Mouse (Mus musculus): Measurements from ENCODE around the gene Ceacam3. TPM values are rescaled to one million over a fixed set of nuclear protein-coding genes. Genes with fewer than 3 reads are reported as not detected.
"Not testable (repeated sequence)": the region's sequence is repeated elsewhere in the genome, so short reads cannot be mapped to it uniquely, and the experiment has no call there.

The Ceacam3 gene
- under 1 TPM; 0.14 TPM for total RNA-seq (2021)
- long read RNA-seq, experiment 1 = 0 reads
- long read RNA-seq, experiment 2 = 0 reads

- H3K27ac ChIP-seq = no peak within 1 kb of the TSS
- H3K4me3 ChIP-seq = no peak within 1 kb of the TSS
- no peak for DNase-seq (ENCODE audit: extremely low spot score in 1 of 2, low spot score in 2 of 2)
- TF ChIP-seq CTCF (IDR thresholded peaks at IDR 0.05) = no peak
- intact Hi-C loops (cut with DNase I) = no loop called here
Observed at GRCm38 (mm10) chr7:17149931-17150330, at the start of gene Ceacam3. Ceacam3 (plus strand) TSS chr7:17150282.

- H3K4me3 ChIP-seq; DNase-seq (ENCODE audit: extremely low spot score in 1 of 2, low spot score in 2 of 2); intact Hi-C loops (cut with DNase I); H3K27ac ChIP-seq: not testable (repeated sequence)
Observed at GRCm38 (mm10) chr7:17101631-17102030, 48.5 kb upstream of the Ceacam3 start.

GRCm38 (mm10) chr7:17135307-17135706, 14.8 kb upstream of the Ceacam3 start:
- Histone ChIP-seq H3K4me3 (no peak overlapping the region), H3K27ac (no peak overlapping the region)
- intact Hi-C loops (cut with DNase I) = no loop called here
- DNase-seq (ENCODE audit: extremely low spot score in 1 of 2, low spot score in 2 of 2) = no peak
- no peak for TF ChIP-seq CTCF (IDR thresholded peaks at IDR 0.05)

- peak in 1 of 2 experiments; percentile 20 for DNase-seq (ENCODE audit: extremely low spot score in 1 of 2, low spot score in 2 of 2)
- H3K27ac ChIP-seq = no peak overlapping the region
- intact Hi-C loops (cut with DNase I) = no loop called here
- TF ChIP-seq CTCF (IDR thresholded peaks at IDR 0.05) = peak; percentile 43
- no peak overlapping the region for H3K4me3 ChIP-seq
Observed at GRCm38 (mm10) chr7:17155634-17156033, 5.6 kb downstream of the Ceacam3 start.

GRCm38 (mm10) chr7:17156885-17157677, 7.0 kb downstream of the Ceacam3 start:
- intact Hi-C loops (cut with DNase I) = no loop called here
- no peak for TF ChIP-seq CTCF (IDR thresholded peaks at IDR 0.05)
- H3K27ac ChIP-seq = no peak overlapping the region
- H3K4me3 ChIP-seq = no peak overlapping the region
- no peak for DNase-seq (ENCODE audit: extremely low spot score in 1 of 2, low spot score in 2 of 2)

- no peak for TF ChIP-seq CTCF (IDR thresholded peaks at IDR 0.05)
- Histone ChIP-seq H3K27ac (no peak overlapping the region), H3K4me3 (no peak overlapping the region)
- no peak for DNase-seq (ENCODE audit: extremely low spot score in 1 of 2, low spot score in 2 of 2)
- intact Hi-C loops (cut with DNase I) = no loop called here
Observed at GRCm38 (mm10) chr7:17159011-17159410, 8.9 kb downstream of the Ceacam3 start.

- no peak for DNase-seq (ENCODE audit: extremely low spot score in 1 of 2, low spot score in 2 of 2)
- no peak overlapping the region for H3K27ac ChIP-seq
- H3K4me3 ChIP-seq = no peak overlapping the region
- intact Hi-C loops (cut with DNase I) = no loop called here
- TF ChIP-seq CTCF (IDR thresholded peaks at IDR 0.05) = no peak
Observed at GRCm38 (mm10) chr7:17171827-17172226, 21.7 kb downstream of the Ceacam3 start.

GRCm38 (mm10) chr7:17203177-17203576, 53.1 kb downstream of the Ceacam3 start, which contains the start of gene Psg29:
Psg29 (plus strand) TSS chr7:17203477.
- Histone ChIP-seq H3K4me3 (no peak within 1 kb of the TSS), H3K27ac (no peak within 1 kb of the TSS)
- intact Hi-C loops (cut with DNase I) = no loop called here
- no peak for DNase-seq (ENCODE audit: extremely low spot score in 1 of 2, low spot score in 2 of 2)
- no peak for TF ChIP-seq CTCF (IDR thresholded peaks at IDR 0.05)

- Histone ChIP-seq H3K4me3 (no peak overlapping the region), H3K27ac (no peak overlapping the region)
- intact Hi-C loops (cut with DNase I) = no loop called here
- no peak for TF ChIP-seq CTCF (IDR thresholded peaks at IDR 0.05)
- DNase-seq (ENCODE audit: extremely low spot score in 1 of 2, low spot score in 2 of 2) = no peak
Observed at GRCm38 (mm10) chr7:17205530-17206184, 55.6 kb downstream of the Ceacam3 start.

Other genes starting within 250 kb of the Ceacam3 start
- under 1 TPM; 0.11 to 0.21 TPM for gene Ptgir, start 243.8 kb upstream of the Ceacam3 start, total RNA-seq (2021)
- 1,000 to 10,000 TPM; 1,732 to 1,834 TPM for gene Calm3, start 226.2 kb upstream of the Ceacam3 start, total RNA-seq (2021)
- 100 to 1,000 TPM; 304 to 311 TPM for gene Pnmal2, start 205.6 kb upstream of the Ceacam3 start, total RNA-seq (2021)
- 100 to 1,000 TPM; 106 to 118 TPM for gene Pnmal1, start 190.6 kb upstream of the Ceacam3 start, total RNA-seq (2021)
- 10 to 100 TPM; 62.3 to 67.7 TPM for gene Gm42372, start 167.2 kb upstream of the Ceacam3 start, total RNA-seq (2021)
- gene Ccdc8, start 157.6 kb upstream of the Ceacam3 start, total RNA-seq (2021) = 1 to 10 TPM; 2.2 to 2.4 TPM
- 100 to 1,000 TPM; 163 to 168 TPM for gene Ppp5c, start 122.4 kb upstream of the Ceacam3 start, total RNA-seq (2021)
- 10 to 100 TPM; 12.1 to 12.8 TPM for gene Hif3a, start 87.9 kb upstream of the Ceacam3 start, total RNA-seq (2021)
- gene Psg16, start 76.2 kb upstream of the Ceacam3 start, total RNA-seq (2021) = 1 to 10 TPM; 3.6 to 5.6 TPM
- not detected for gene Psg29, start 53.2 kb downstream of the Ceacam3 start, total RNA-seq (2021)

Measured in left cerebral cortex, adult 2 months (tissue).